Mouse (Mus musculus) gastrocnemius, adult 2 months (tissue): ENCODE data around the gene Dgke. TPM values are rescaled to one million over a fixed set of nuclear protein-coding genes. Genes with fewer than 3 reads are reported as not detected.

ENCODE experiments used
- DNase-seq: peaks from one replicate; pipeline ENCODE4 v3.0.0; 2022
- H3K27ac ChIP-seq: fragments of 200-600 bp; 2 replicates; pipeline ENCODE4 v1.8.1; 2022; ENCODE audit warnings: mild to moderate bottlenecking
- H3K4me3 ChIP-seq: fragments of 200-600 bp; 2 replicates; pipeline ENCODE4 v1.8.1; 2022; ENCODE audit warnings: mild to moderate bottlenecking, moderate library complexity
- CTCF ChIP-seq: fragments of 200-600 bp; IDR thresholded peaks from 2 replicates; pipeline ENCODE4 v1.8.1; 2022; ENCODE audit warnings: antibody characterized with exemption, mild to moderate bottlenecking, moderate library complexity
- intact Hi-C: fragments of 180-260 bp; cut with DNase I; formaldehyde crosslinking; loops from one replicate; pipeline ENCODE4 v1.15.1; 2025
- total RNA-seq, 2 experiments: library from RNA; stranded (reverse); gene quantifications; 2 replicates each; pipeline ENCODE4 v1.2.3; 2021

Gene Dgke
- total RNA-seq, 2 experiments from 2014 or later = 3.4 to 3.7 TPM

DNA sequence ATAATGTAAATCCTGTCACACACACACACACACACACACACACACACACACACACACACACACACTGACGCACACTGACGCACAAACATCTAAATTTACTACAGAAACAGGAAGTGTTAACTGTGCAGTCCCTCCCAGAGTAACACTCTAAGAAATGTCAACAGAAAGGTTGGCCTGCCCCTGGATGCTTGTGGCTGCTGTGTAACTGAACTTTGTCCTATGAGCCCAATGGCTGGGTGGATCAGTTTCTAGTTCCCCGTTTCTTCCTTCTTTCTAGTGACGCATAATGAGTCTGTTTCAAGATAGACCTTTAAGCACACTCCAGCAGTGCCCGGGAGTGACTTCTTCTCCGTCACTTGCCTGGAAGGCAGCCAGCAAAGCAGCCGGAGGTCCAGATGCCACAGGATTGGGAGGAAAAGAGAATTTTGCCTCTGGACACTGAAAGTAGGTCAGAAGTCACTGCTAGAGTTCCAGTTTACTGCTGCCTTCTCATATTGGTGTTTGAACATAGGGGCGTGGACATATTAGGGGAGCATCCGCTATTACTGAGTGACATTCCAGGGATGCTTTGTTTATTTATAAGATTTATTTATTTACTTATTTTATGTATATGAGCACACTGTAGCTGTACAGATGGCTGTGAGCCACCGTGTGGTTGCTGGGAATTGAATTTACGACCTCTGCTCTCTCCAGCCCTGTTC lies 42.3 kb downstream of the Dgke start:
- intact Hi-C loops = no loop called here
- no peak for TF ChIP-seq CTCF
- peak; percentile 82 for DNase-seq
- H3K27ac ChIP-seq = peak overlapping the region; percentile 78
- no peak overlapping the region; the same call in 1 of the 2 replicates for H3K4me3 ChIP-seq

DNA sequence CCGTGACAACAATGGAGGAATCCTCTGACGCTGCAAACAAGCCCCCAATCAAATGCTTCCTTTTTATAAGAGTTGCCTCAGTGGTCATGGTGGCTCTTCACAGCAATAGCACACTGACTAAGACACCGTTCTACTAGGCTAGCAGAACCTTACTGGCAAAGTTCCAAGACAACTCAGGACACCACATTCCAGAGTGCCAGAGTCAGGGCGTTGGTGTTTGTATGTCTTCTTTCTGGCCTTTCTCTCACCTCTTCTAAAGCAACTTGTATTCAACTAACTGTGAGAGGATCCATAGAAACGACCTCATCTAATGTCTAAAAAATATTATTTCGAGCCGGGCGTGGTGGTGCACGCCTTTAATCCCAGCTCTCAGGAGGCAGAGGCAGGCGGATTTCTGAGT lies 43.2 kb downstream of the Dgke start:
- no peak overlapping the region for H3K4me3 ChIP-seq
- H3K27ac ChIP-seq = peak overlapping the region; percentile 78
- intact Hi-C loops = no loop called here
- TF ChIP-seq CTCF = no peak
- no peak for DNase-seq

DNA sequence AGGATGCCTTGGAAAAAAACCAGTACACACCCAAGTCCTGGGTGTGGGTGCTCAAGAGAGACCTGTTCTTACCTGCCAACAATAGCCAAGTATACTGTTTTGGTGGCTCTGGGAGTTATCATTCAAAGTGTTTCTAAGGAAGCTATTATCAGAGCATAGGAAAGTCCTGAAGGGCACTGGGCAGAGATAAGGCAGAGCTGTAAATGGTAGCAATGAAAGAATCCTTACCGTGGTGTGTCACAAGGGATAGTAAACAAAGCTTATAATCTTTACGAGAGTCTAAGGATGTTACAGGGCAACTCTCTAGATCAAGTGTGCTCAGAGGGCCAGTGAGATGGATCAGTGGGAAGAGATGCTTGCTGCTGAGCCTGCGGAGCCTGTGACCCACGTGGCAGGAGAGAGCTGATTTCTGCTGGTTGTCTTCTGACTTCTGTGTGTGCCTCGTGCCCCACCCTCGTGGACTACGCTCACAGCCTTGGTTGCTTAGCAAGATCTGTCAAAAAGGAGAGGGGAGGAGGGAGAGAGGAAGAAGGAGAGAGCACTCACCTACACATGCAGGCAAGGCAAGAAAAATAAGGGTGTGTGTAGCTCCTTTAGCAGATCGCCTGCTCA lies 44.4 kb downstream of the Dgke start:
- intact Hi-C loops = no loop called here
- DNase-seq = no peak
- H3K27ac ChIP-seq = no peak overlapping the region
- no peak for TF ChIP-seq CTCF
- no peak overlapping the region for H3K4me3 ChIP-seq

DNA sequence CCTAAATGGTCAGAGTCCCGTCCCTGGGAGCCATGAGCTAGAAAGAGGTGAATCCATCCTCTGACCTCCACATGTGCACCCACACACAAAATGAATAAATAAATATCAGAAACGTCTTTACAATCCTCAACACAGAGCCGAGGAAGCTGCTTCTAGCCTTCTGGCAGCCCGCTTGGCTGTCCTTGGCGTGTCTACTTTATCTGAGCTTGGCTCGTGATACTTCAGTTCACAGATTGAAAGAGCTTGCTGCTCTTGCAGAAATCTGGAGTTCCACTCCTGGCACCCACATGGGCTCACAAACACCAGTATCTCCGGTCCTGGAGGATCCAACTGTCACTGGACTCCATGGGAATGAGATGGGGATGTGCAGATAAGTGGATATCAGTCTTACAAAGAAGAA lies 45.0 kb downstream of the Dgke start:
- no peak for TF ChIP-seq CTCF
- no peak overlapping the region for H3K27ac ChIP-seq
- no peak overlapping the region for H3K4me3 ChIP-seq
- intact Hi-C loops = no loop called here
- no peak for DNase-seq

DNA sequence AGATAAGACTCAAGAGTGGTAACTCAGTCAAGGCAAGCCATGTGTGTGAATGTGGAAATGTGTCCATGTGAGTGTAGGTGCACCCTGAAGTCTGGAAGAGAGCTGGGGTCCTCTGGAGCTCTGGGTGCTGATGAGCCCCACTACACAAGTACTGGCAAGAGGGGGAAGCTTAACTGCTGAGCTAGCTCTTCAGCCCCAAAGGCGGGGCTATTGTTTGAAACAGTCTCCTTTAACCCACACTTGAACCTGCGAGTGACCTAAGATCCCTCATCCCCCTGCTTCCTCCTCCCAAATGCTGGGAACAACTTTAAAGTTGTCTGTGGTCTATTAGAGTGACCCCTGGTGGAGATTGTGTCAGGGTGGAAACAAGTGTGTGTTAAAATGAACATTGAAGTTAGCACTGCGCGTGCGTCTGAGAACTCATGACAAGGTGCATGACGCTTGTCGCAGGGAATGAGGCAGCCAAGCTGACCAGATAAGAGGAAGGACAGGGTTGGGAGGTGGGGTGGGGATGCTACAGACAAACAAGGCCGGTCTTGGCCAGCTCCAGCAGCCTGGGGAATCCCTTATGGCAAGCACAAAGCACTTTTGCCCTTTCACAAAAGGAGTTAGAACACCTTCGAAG lies 45.9 kb downstream of the Dgke start:
- intact Hi-C loops = no loop called here
- DNase-seq = no peak
- H3K4me3 ChIP-seq = no peak overlapping the region
- TF ChIP-seq CTCF = peak; percentile 42
- H3K27ac ChIP-seq = no peak overlapping the region

DNA sequence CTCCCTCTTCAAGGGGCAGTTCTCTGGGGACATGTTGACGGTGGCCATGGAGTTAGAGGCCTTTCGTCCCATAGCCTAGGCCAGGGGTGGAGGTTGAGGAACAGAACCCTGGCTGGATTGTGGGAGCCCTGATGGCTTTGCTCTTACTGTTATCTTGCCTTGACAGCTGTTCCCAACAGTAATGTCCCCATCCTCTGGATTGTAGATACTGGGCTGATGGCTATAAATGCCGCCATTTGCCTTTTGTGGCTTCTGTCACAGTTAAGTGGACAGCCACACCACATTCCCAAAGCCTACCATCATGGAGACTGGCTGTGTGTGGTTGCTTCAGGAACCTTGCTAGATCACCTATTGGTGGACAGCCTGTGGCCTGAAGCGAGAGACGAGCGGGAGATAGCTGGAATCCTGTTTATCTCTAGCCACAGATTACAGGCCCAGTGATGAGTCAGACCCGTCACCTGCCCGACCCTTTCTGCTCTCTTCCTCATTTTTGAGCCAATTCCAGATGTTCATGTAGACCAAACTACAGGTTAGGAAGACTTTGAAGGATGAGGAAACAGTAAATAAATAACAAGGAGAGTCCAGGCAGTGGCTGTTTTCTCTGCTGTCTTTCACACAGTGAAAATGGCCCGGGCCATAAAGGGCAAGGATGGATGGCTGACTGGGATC lies 49.0 kb downstream of the Dgke start:
- DNase-seq = no peak
- intact Hi-C loops = no loop called here
- Histone ChIP-seq H3K4me3 (no peak overlapping the region), H3K27ac (no peak overlapping the region)
- no peak for TF ChIP-seq CTCF

DNA sequence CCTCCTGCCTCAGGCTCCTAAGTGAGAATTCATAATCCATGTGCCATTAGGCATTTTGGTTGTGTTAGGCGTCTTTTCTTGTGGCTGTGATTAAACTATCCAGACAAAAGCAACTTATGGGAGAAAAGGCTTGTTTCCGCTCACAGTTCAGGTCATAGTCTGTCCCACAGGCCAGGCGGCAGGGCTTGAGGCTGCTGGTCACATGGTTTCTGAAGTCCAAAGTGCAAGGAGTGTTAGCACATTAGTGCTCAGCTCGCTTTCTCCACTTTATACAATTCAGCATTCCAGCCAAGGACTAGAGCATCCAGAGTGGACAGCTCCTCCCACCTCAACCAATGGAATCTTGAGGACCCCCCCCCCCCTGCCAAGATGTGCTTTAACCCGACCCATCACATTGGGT lies 54.4 kb downstream of the Dgke start:
- intact Hi-C loops = no loop called here
- no peak overlapping the region for H3K4me3 ChIP-seq
- no peak for DNase-seq
- no peak overlapping the region for H3K27ac ChIP-seq
- TF ChIP-seq CTCF = no peak

DNA sequence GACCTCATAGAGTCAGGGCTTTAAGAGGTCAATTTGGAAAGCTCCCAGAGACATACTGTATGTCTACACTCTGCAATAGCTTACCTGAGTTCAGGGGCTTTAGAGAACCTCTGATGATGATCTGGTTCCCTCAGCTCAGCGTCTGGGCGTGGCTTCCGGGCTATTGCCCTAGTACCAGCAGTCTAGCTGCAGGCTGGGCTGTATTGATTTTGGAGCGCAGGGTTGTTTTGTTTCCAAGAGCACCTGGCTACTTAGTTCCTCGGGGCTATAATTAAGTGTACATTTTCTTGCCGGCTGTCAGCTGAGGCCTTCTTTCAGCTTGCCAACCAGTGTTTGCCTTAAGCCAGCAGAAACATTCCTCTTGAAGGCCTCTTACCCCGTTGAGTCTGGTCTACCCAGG lies 57.2 kb downstream of the Dgke start:
- no peak for TF ChIP-seq CTCF
- intact Hi-C loops = no loop called here
- no peak overlapping the region for H3K4me3 ChIP-seq
- DNase-seq = no peak
- no peak overlapping the region for H3K27ac ChIP-seq

DNA sequence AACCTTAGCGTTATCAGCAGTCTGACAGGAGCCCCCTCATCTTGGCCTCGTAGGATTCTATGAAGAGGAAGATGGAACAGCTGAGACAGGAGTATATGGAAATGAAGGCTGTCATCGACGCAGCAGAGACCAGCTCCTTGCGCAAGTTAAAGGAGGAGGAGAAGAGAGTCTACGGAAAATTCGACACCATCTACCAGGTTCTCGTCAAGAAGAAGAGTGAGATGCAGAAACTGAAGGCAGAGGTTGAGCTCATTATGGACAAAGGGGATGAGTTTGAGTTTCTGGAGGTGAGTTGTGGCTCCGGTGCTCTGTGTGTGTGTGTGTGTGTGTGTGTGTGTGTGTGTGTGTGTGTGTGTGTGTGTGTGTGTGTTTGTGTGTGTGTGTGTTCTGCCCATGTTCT lies 57.6 kb downstream of the Dgke start:
- intact Hi-C loops = no loop called here
- H3K27ac ChIP-seq = no peak overlapping the region
- no peak overlapping the region for H3K4me3 ChIP-seq
- no peak for TF ChIP-seq CTCF
- no peak for DNase-seq

DNA sequence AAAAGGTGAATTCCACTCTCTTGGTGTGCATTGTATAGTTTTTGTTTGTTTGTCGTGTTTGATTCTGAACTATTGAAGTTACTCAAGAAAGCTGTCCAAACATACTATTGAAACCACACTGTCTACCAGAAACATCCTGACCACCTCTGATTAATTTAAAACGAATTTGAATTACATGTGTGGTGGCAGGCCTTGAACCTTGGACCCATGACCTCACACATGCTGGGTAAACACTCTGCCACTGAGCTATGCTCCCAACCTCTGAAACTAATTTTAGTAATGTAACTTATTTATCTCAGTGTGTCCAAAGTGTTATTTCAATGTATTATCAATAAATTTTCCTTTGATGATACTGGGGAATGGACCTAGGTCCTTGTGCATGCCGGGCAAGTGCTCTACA lies 59.1 kb downstream of the Dgke start:
- no peak overlapping the region for H3K4me3 ChIP-seq
- H3K27ac ChIP-seq = no peak overlapping the region
- DNase-seq = no peak
- intact Hi-C loops = no loop called here
- no peak for TF ChIP-seq CTCF

DNA sequence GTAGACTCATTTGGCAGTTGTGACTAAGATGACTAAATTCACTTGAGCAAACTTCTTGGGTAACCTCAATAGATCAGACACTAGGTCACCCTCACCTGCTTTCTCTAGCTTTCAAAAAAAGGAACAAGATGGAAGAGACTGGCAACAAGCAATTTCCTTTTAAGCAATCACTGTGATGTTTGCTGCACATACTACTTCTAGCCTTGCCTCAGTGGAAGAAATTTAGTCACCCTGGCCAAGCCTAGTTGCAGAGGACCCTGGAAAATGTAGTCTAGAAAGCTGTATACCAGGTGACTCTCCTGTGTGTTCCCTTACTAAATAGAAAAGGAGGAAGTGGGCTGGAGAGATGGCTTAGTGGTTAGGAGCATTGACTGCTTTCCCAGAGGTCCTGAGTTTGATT lies 60.2 kb downstream of the Dgke start:
- no peak overlapping the region for H3K4me3 ChIP-seq
- intact Hi-C loops = no loop called here
- no peak for TF ChIP-seq CTCF
- DNase-seq = no peak
- no peak overlapping the region for H3K27ac ChIP-seq

DNA sequence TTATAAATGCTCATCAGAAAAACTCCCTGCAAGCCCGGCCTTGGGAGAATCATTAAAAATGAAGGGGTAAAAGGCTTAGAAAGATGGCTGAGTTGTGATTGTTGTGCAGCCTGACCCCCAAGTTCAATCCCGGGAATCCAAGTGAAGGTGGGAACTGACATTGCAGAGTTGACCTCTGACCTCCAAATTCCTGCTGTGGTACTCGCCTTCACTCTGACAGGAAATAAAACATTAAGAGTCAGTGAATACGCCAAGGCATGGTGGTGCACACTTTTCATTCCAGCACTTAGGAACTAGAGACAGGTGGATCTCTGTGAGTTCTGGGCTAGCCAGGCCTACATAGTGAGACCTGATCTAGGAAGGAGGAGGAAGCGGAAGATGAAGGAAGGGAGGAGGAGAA lies 61.2 kb downstream of the Dgke start:
- no peak for DNase-seq
- H3K4me3 ChIP-seq = no peak overlapping the region
- H3K27ac ChIP-seq = no peak overlapping the region
- intact Hi-C loops = no loop called here
- TF ChIP-seq CTCF = no peak

DNA sequence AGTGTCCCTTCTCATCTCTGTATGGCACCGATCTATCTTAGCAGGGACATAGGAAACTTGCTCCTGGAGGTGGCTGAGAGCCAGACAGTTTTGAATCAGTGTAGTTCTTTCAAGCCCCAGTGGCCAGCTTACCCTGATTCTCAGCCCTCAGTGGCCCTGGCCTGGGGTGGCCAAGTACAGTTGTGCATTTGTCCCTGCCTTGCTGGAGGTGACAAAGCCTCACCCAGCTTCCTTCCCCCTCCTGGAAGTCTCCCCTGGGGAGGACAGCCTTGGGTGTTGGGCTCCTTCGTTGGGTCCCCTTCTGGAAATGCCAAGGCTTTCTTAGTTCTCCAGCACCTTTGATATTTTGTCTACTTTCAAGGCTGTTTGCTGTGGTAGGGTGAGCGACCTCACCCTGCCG lies 62.9 kb downstream of the Dgke start:
- Histone ChIP-seq H3K27ac (peak overlapping the region; percentile 73), H3K4me3 (peak overlapping the region; percentile 73)
- intact Hi-C loops = no loop called here
- DNase-seq = peak; percentile 37
- TF ChIP-seq CTCF = no peak
